In genomic region chr1:138762876-138763275, GRCm38 (mm10) we compare ENCODE assay signal across 24 mouse cellular contexts.
DNase-seq lines count a peak whose midpoint lies in the region; ATAC-seq and TF ChIP-seq lines count a peak whose summit lies in the region.
"Had no signal": no experiment of that assay in that cellular context is flagged by ENCODE, and none has a peak within 500 bp of the region (broad histone marks: within the 10 kb centered on the region; RNA-seq: fewer than 3 reads in every experiment).

No protein-coding gene starts in this region.

- peak overlapping the region; percentile 17; the same call in 1 of the 2 replicates for H3K4me2 ChIP-seq in heart, embryonic 16.5 days (ENCODE audit: low read depth, low read length)
- H3K4me2 ChIP-seq: embryonic facial prominence, embryonic 15.5 days; hindbrain, embryonic 13.5 days; intestine, embryonic 15.5 days had no signal

- TF ChIP-seq CTCF in heart, adult 2 months (IDR thresholded peaks at IDR 0.05), result no peak

- H3K79me2 ChIP-seq in heart, adult 2 months (replicated peaks; ENCODE audit: control insufficient read depth, insufficient read depth, low read length), result no peaks in the 10 kb centered on the region

- no peak for ATAC-seq in heart, embryonic 16.5 days (replicated peaks; ENCODE audit: extremely low read depth, insufficient read depth, low FRiP score)
- ATAC-seq: CD4-positive, CD25-positive, alpha-beta regulatory T cell, adult 4 months; forebrain, embryonic 14.5 days; intestine, embryonic 15.5 days had no signal

- H3K4me3 ChIP-seq in heart, adult 2 months, result no peak overlapping the region
- H3K4me3 ChIP-seq in heart, embryonic 16.5 days (ENCODE audit: low read length), result no peak overlapping the region
- H3K4me3 ChIP-seq: embryonic facial prominence, embryonic 15.5 days; erythroblast, embryonic 14.5 days; forebrain, embryonic 10.5 days; hindbrain, embryonic 13.5 days; intestine, embryonic 15.5 days had no signal

- H3K9ac ChIP-seq in heart, adult 2 months (ENCODE audit: low read depth, low read length), result no peak overlapping the region
- no peak overlapping the region for H3K9ac ChIP-seq in heart, embryonic 16.5 days (ENCODE audit: low read length)
- H3K9ac ChIP-seq: embryonic facial prominence, embryonic 15.5 days; hindbrain, embryonic 13.5 days; intestine, embryonic 15.5 days had no signal

- DNase-seq in heart, adult 11 months, result peak; percentile 29
- DNase-seq in heart, adult 2 months, result no peak
- no peak for DNase-seq in heart, adult 18-20 months
- DNase-seq in lung, postnatal 36 days, result peak; percentile 1
- no peak for DNase-seq in lung, postnatal 25 days (ENCODE audit: low spot score)
- DNase-seq in adrenal gland, postnatal 4 days (ENCODE audit: low spot score in 2 of 2), result no peak
- DNase-seq: adrenal gland, adult 8-10 months; adrenal gland, postnatal 36 days; B cell, adult 2 months; cerebellum, adult 11 months; cerebellum, adult 8-10 months; cerebellum, postnatal 14 days; embryo, embryonic 11 days; gastrocnemius, postnatal 36 days; heart, postnatal 10 days had no signal

- no peaks in the 10 kb centered on the region for H3K4me1 ChIP-seq in heart, adult 2 months (ENCODE audit: control insufficient read depth, insufficient read depth, low read length)
- H3K4me1 ChIP-seq in heart, embryonic 16.5 days (ENCODE audit: control insufficient read depth, insufficient read depth, low read length), result no peaks in the 10 kb centered on the region
- H3K4me1 ChIP-seq: embryonic facial prominence, embryonic 15.5 days; forebrain, embryonic 10.5 days; hindbrain, embryonic 13.5 days; intestine, embryonic 15.5 days had no signal

- H3K27me3 ChIP-seq in heart, adult 2 months (ENCODE audit: control insufficient read depth, insufficient read depth, low read length), result no peaks in the 10 kb centered on the region
- no peaks in the 10 kb centered on the region for H3K27me3 ChIP-seq in heart, embryonic 16.5 days (ENCODE audit: control insufficient read depth, insufficient read depth, low read length)
- H3K27me3 ChIP-seq: embryonic facial prominence, embryonic 15.5 days; hindbrain, embryonic 13.5 days; intestine, embryonic 15.5 days had no signal

- no peak overlapping the region for H3K27ac ChIP-seq in heart, adult 2 months
- no peak overlapping the region for H3K27ac ChIP-seq in heart, embryonic 16.5 days (ENCODE audit: low read length)
- H3K27ac ChIP-seq: embryonic facial prominence, embryonic 15.5 days; forebrain, embryonic 10.5 days; hindbrain, embryonic 13.5 days; intestine, embryonic 15.5 days had no signal

- WGBS in heart, adult 2 months, result 45% methylated on average over 7 of the region's 7 CpGs
- 28% methylated on average over 7 of the region's 7 CpGs for WGBS in heart, embryonic 16.5 days

- TF ChIP-seq POLR2A in heart, adult 2 months (IDR thresholded peaks at IDR 0.05; ENCODE audit: insufficient read depth, low read depth, low read length), result no peak

- no peak for TF ChIP-seq EP300 in heart, adult 2 months (IDR thresholded peaks at IDR 0.05; ENCODE audit: insufficient read depth, low read depth, low read length)

- intact Hi-C loops in heart, adult 2 months (cut with DNase I), result no loop called here

- H3K9me3 ChIP-seq in heart, embryonic 16.5 days (replicated peaks; ENCODE audit: control insufficient read depth, low read length), result 0 out of 2 replicates have a peak, but pooled peaks cover 3% of the 10 kb centered on the region
- H3K9me3 ChIP-seq: embryonic facial prominence, embryonic 15.5 days; forebrain, embryonic 10.5 days; G1E; hindbrain, embryonic 13.5 days; intestine, embryonic 15.5 days had no signal

- no peaks in the 10 kb centered on the region for H3K36me3 ChIP-seq in heart, adult 2 months (ENCODE audit: control insufficient read depth, insufficient read depth, low read length)
- no peaks in the 10 kb centered on the region for H3K36me3 ChIP-seq in heart, embryonic 16.5 days (ENCODE audit: control insufficient read depth, insufficient read depth)
- H3K36me3 ChIP-seq: embryonic facial prominence, embryonic 15.5 days; forebrain, embryonic 10.5 days; G1E; hindbrain, embryonic 13.5 days; intestine, embryonic 15.5 days had no signal

Comparison
In these comparisons a context has a peak if more than half of its experiments do, and no peak if none do; other contexts are left out.
1. DNase-seq: peak in heart, adult 11 months (single experiment) and lung, postnatal 36 days (single experiment); none in heart, adult 2 months (0 of 2), heart, adult 18-20 months (0 of 2), lung, postnatal 25 days (single experiment) and adrenal gland, postnatal 4 days (0 of 2).